Mouse (Mus musculus) megakaryocyte-erythroid progenitor cell, adult 5 weeks (primary cell): ENCODE data around the gene Gm11939. TPM values are rescaled to one million over a fixed set of nuclear protein-coding genes. Genes with fewer than 3 reads are reported as not detected.

Experiments used
- polyA plus RNA-seq: library from polyadenylated mRNA; stranded (reverse); fragments of >175 nt; gene quantifications from 2 replicates; pipeline ENCODE4 v1.2.3, GENCODE M21; 2012

Gm11939 gene
- not detected in 2 replicates for polyA plus RNA-seq

GRCm38 (mm10) chr11:99559366-99559765 lies at the start of gene Gm11939:
Gene Gm11939 (minus strand): TSS chr11:99559466.

DNA sequence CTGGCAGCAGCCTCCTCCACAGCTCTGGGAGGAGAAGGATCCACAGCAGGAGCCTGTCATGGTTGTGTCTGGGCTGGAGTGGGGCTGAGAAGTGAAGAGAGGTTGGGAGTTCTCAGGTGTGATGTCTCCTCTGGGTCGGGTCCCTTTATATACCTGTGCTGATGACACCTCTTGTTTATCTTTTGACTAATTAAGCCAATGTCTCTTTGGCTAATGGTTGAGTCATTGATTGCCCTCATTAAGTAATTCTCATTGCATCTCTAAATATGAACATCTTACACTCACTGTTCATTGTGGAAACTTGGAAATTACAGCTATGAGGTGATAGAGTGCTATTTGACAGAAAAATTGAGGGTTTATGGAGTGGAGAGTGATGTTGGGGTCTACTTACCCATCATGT lies 43.9 kb upstream of the Gm11939 start, which contains the start of gene Gm11938:
TSS of gene Gm11938 (minus strand) at position 101 of the 400 bp plus-strand sequence.

GRCm38 (mm10) chr11:99597742-99598141 lies 38.5 kb upstream of the Gm11939 start, which contains the start of gene Krtap9-3:
Gene Krtap9-3 (minus strand): TSS chr11:99598105.

GRCm38 (mm10) chr11:99590981-99591380 lies 31.7 kb upstream of the Gm11939 start, which contains the start of gene Krtap1-3:
Gene Krtap1-3 (minus strand): TSS chr11:99591339.

GRCm38 (mm10) chr11:99583245-99583704 lies 24.0 kb upstream of the Gm11939 start, which contains the start of gene Krtap1-4:
Gene Krtap1-4 (minus strand): TSS chr11:99583654.

GRCm38 (mm10) chr11:99580636-99581035 lies 21.4 kb upstream of the Gm11939 start, which contains the start of gene Krtap1-5:
Gene Krtap1-5 (minus strand): TSS chr11:99581016.

DNA sequence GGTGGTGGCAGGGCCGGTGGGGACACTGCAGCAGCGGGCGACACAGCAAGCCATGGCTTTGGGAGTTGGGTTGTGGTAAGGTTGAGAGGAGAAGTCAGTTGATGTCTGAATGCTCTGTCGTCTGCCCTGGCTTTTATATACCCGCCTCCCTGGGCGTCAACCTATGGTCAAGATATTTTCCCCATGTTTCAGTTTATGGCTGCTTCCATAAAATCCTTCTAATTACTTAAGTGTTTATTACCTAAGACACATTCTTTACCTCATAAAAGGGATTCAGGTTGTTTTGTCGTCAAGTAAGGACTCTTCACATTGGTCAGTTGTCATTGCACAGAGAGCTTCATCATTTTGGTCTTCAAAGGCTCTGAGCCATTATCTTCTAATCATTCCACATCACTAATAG lies 7.3 kb upstream of the Gm11939 start, which contains the start of gene Krtap3-1:
TSS of gene Krtap3-1 (minus strand) at position 101 of the 400 bp plus-strand sequence.

GRCm38 (mm10) chr11:99556753-99557152 lies 2.5 kb downstream of the Gm11939 start, which contains the start of gene Krtap3-2:
Gene Krtap3-2 (minus strand): TSS chr11:99556853.

GRCm38 (mm10) chr11:99550765-99551164 lies 8.5 kb downstream of the Gm11939 start, which contains the start of gene Krtap3-3:
Gene Krtap3-3 (minus strand): TSS chr11:99550865.

GRCm38 (mm10) chr11:99521288-99521860 lies 37.9 kb downstream of the Gm11939 start, which contains the start of gene Krt39:
Gene Krt39 (minus strand): TSS chr11:99521338.

Other genes with a start within 250 kb of the Gm11939 start
- not detected in 2 replicates for gene Krt25, start 236.5 kb downstream of the Gm11939 start, polyA plus RNA-seq
- not detected in 2 replicates for gene Krt26, start 221.5 kb downstream of the Gm11939 start, polyA plus RNA-seq
- gene Krt27, start 208.4 kb downstream of the Gm11939 start, polyA plus RNA-seq, result not detected in 2 replicates
- not detected in 2 replicates for gene Krt28, start 184.6 kb downstream of the Gm11939 start, polyA plus RNA-seq
- gene Krt10, start 170.1 kb downstream of the Gm11939 start, polyA plus RNA-seq, result 6.8 and 8.4 TPM in 2 replicates
- gene Krt12, start 137.2 kb downstream of the Gm11939 start, polyA plus RNA-seq, result not detected in 2 replicates
- not detected in 2 replicates for gene Krt20, start 121.3 kb downstream of the Gm11939 start, polyA plus RNA-seq
- not detected in 2 replicates for gene Krt23, start 66.3 kb downstream of the Gm11939 start, polyA plus RNA-seq
- gene Krt39, start 38.1 kb downstream of the Gm11939 start, polyA plus RNA-seq, result not detected in 2 replicates
- not detected in 2 replicates for gene Krt40, start 16.3 kb downstream of the Gm11939 start, polyA plus RNA-seq
- gene Krtap3-3, start 8.6 kb downstream of the Gm11939 start, polyA plus RNA-seq, result not detected in 2 replicates
- gene Krtap3-2, start 2.6 kb downstream of the Gm11939 start, polyA plus RNA-seq, result not detected in 2 replicates
- gene Krtap3-1, start 7.2 kb upstream of the Gm11939 start, polyA plus RNA-seq, result not detected in 2 replicates
- not detected in 2 replicates for gene Krtap1-5, start 21.6 kb upstream of the Gm11939 start, polyA plus RNA-seq
- not detected in 2 replicates for gene Krtap1-4, start 24.2 kb upstream of the Gm11939 start, polyA plus RNA-seq
- gene Krtap1-3, start 31.9 kb upstream of the Gm11939 start, polyA plus RNA-seq, result not detected in 2 replicates
- gene Krtap9-3, start 38.6 kb upstream of the Gm11939 start, polyA plus RNA-seq, result not detected in 2 replicates
- gene Gm11938, start 43.8 kb upstream of the Gm11939 start, polyA plus RNA-seq, result not detected in 2 replicates
- not detected in 2 replicates for gene Gm11937, start 50.7 kb upstream of the Gm11939 start, polyA plus RNA-seq
- not detected in 2 replicates for gene Krtap2-4, start 55.4 kb upstream of the Gm11939 start, polyA plus RNA-seq
- gene Gm11562, start 61.0 kb upstream of the Gm11939 start, polyA plus RNA-seq, result not detected in 2 replicates
- 0.11 TPM in 1 of 2 replicates, not detected in the other for gene Krtap4-1, start 68.8 kb upstream of the Gm11939 start, polyA plus RNA-seq
- gene Krtap4-2, start 75.6 kb upstream of the Gm11939 start, polyA plus RNA-seq, result not detected in 2 replicates
- not detected in 2 replicates for gene Krtap4-7, start 84.6 kb upstream of the Gm11939 start, polyA plus RNA-seq
- gene Gm11555, start 90.8 kb upstream of the Gm11939 start, polyA plus RNA-seq, result not detected in 2 replicates
- not detected in 2 replicates for gene Gm11563, start 99.5 kb upstream of the Gm11939 start, polyA plus RNA-seq
- gene Krtap4-6, start 106.5 kb upstream of the Gm11939 start, polyA plus RNA-seq, result 0.08 TPM in 1 of 2 replicates, not detected in the other
- gene Gm14190, start 131.3 kb upstream of the Gm11939 start, polyA plus RNA-seq, result not detected in 2 replicates
- not detected in 2 replicates for gene Gm14180, start 174.8 kb upstream of the Gm11939 start, polyA plus RNA-seq
- gene Gm11595, start 213.4 kb upstream of the Gm11939 start, polyA plus RNA-seq, result not detected in 2 replicates
- not detected in 2 replicates for gene Krtap4-8, start 221.2 kb upstream of the Gm11939 start, polyA plus RNA-seq
- gene Krtap4-9, start 225.7 kb upstream of the Gm11939 start, polyA plus RNA-seq, result not detected in 2 replicates
- gene Gm11596, start 234.0 kb upstream of the Gm11939 start, polyA plus RNA-seq, result not detected in 2 replicates
- not detected in 2 replicates for gene Gm11569, start 239.5 kb upstream of the Gm11939 start, polyA plus RNA-seq
- not detected in 2 replicates for gene Gm11554, start 245.0 kb upstream of the Gm11939 start, polyA plus RNA-seq